Mouse (Mus musculus) spleen, adult 2 months (tissue): Measurements from ENCODE around the gene Dclk1. TPM values are rescaled to one million over a fixed set of nuclear protein-coding genes. Genes with fewer than 3 reads are reported as not detected.

Source experiments
- DNase-seq, 2 experiments: peaks; one replicate each; pipeline versions ENCODE4 v3.0.0 to v3.0.0-alpha.2; 2012 to 2021; ENCODE audit warnings: low spot score in 2 of 2, low read depth in 1 of 2
- H3K27ac ChIP-seq: fragments of 200-500 bp; 2 replicates; pipeline ENCODE4 v1.5.1; 2012; ENCODE audit warnings: low read length, inconsistent platforms; ENCODE audit not compliant: insufficient read depth
- H3K27me3 ChIP-seq: fragments of 200-500 bp; 2 replicates; pipeline ENCODE4 v1.6.1; 2012; ENCODE audit warnings: mild to moderate bottlenecking, moderate library complexity, low read length, inconsistent platforms; ENCODE audit not compliant: control insufficient read depth, insufficient read depth
- H3K36me3 ChIP-seq: fragments of 200-500 bp; 2 replicates; pipeline ENCODE4 v1.6.1; 2012; ENCODE audit warnings: mild to moderate bottlenecking, low read length, inconsistent platforms; ENCODE audit not compliant: control insufficient read depth, insufficient read depth
- H3K4me1 ChIP-seq: fragments of 200-500 bp; 2 replicates; pipeline ENCODE4 v1.6.1; 2011; ENCODE audit warnings: inconsistent platforms; ENCODE audit not compliant: control insufficient read depth, insufficient read depth, insufficient read length
- H3K4me3 ChIP-seq: fragments of 200-500 bp; 2 replicates; pipeline ENCODE4 v1.5.1; 2011; ENCODE audit warnings: mild to moderate bottlenecking, inconsistent platforms; ENCODE audit not compliant: insufficient read depth, insufficient read length; ENCODE audit errors: extremely low read depth
- CTCF ChIP-seq: fragments of 200-500 bp; IDR thresholded peaks from 2 replicates; pipeline ENCODE4 v1.5.1; 2011; ENCODE audit warnings: mild to moderate bottlenecking, inconsistent platforms; ENCODE audit not compliant: insufficient read depth, insufficient read length, insufficient replicate concordance; ENCODE audit errors: extremely low read depth
- POLR2A ChIP-seq: fragments of 200-500 bp; IDR thresholded peaks from 2 replicates; pipeline ENCODE4 v1.6.1; 2011; ENCODE audit warnings: low read depth, low read length, inconsistent platforms
- WGBS: fragments of 180-500 bp; shearing (Covaris S2); methylation state at CpG from one replicate; pipeline ENCODE4 v1.1.7; 2018; 5-methylcytosine and 5-hydroxymethylcytosine counted together
- polyA plus RNA-seq: library from polyadenylated mRNA; depleted of rRNA; stranded (reverse); fragments of >200 nt; gene quantifications from 2 replicates; pipeline ENCODE4 v1.2.3, GENCODE M21; 2012

The Dclk1 gene
- polyA plus RNA-seq, 1 experiment = 3.0 TPM

DNA sequence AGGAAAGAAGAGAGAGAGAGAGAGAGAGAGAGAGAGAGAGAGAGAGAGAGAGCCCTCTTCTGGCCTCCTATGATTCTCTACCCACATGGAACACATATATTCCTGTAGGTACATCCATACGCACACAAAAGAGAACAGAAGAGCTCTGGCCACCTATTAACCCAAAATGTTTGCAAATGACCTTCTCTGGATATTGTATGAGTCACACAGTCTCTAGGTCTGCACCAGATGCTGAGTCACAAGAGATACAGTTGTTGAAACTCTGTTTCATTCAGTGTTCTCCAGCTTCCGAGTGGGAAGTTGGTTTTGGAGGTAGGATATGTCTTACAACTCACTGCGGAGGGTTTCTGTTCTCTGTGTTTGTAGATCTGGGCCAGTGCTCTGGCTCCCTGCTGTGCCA lies 78.4 kb downstream of the Dclk1 start:
- Histone ChIP-seq H3K4me3 (no peak overlapping the region), H3K27me3 (no peaks in the 10 kb centered on the region), H3K36me3 (no peaks in the 10 kb centered on the region), H3K4me1 (no peaks in the 10 kb centered on the region), H3K27ac (no peak overlapping the region)
- WGBS = 83% methylated on average over 3 of the region's 3 CpGs
- DNase-seq = no peak
- TF ChIP-seq CTCF = no peak
- TF ChIP-seq POLR2A = no peak

DNA sequence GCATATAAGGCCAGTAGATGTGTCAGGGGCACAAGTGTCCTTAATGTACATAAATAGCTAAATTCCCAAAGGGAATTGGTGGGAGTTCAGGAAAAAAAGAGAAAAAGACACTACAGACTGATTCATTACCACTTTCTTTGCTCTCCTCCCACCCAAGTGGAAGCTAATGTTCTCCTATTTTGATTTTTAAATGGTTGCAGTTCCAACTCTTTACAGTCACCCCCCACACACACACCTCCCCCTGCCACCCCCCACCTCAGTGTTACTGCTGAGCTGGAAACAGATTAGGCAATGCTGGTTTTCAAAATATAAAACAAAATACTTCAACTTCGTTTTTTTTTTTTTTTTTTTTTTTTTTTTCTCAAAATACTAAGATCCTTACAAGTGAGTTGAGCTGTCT lies 81.9 kb downstream of the Dclk1 start:
- no peak overlapping the region for H3K4me3 ChIP-seq
- DNase-seq = no peak
- H3K36me3 ChIP-seq = no peaks in the 10 kb centered on the region
- H3K4me1 ChIP-seq = no peaks in the 10 kb centered on the region
- TF ChIP-seq POLR2A (no peak), CTCF (no peak)
- H3K27me3 ChIP-seq = no peaks in the 10 kb centered on the region
- 57% methylated on average over 1 of the region's 1 CpGs for WGBS
- no peak overlapping the region for H3K27ac ChIP-seq

DNA sequence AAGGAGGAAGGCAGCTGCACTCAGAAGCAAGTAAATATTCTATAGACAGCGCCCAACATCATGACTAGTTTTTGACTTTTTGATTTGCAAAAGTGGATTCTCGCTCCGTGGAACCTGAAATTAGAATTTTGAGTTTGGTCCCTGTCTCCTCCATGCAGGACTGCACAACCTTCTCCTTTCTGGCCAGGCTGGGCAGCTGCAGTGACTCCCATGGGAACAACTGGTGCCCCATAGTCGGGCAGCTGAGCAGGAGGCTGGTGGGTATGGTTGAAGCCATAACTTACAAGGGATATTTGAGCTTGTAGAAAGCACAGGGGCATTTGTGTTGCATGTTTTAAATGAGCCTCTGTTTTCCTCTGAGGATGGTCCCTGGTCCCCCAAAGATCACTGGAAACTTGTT lies 88.3 kb downstream of the Dclk1 start:
- H3K27me3 ChIP-seq = no peaks in the 10 kb centered on the region
- 78% methylated on average over 4 of the region's 4 CpGs for WGBS
- H3K36me3 ChIP-seq = no peaks in the 10 kb centered on the region

DNA sequence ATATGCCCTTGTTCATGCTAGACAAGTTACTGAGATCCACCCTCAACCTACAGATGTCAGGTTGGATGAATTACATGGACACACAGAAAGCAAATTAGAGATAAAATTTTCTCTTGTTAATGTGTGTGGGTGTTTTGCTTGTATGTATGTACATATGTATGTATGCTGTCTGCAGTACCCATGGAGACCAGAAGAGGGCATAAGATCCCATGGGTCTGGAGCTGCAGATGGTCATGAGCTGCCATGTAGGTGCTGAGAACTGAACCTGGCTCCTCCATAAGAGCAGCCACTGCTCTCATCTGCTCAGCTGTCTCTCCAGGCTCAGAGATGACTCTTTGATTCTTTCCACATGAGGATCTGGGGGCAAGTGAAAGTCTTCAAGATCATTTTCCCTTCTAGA lies 89.5 kb downstream of the Dclk1 start:
- Histone ChIP-seq H3K4me1 (no peaks in the 10 kb centered on the region), H3K27ac (no peak overlapping the region), H3K36me3 (no peaks in the 10 kb centered on the region), H3K27me3 (no peaks in the 10 kb centered on the region), H3K4me3 (no peak overlapping the region)
- TF ChIP-seq POLR2A (no peak), CTCF (no peak)
- DNase-seq = no peak

More for the DNA sequence above, 88.3 kb downstream of the Dclk1 start:
- no peak for TF ChIP-seq POLR2A
- TF ChIP-seq CTCF = no peak
- no peak for DNase-seq
- no peak overlapping the region for H3K27ac ChIP-seq
- no peaks in the 10 kb centered on the region for H3K4me1 ChIP-seq
- H3K4me3 ChIP-seq = no peak overlapping the region

DNA sequence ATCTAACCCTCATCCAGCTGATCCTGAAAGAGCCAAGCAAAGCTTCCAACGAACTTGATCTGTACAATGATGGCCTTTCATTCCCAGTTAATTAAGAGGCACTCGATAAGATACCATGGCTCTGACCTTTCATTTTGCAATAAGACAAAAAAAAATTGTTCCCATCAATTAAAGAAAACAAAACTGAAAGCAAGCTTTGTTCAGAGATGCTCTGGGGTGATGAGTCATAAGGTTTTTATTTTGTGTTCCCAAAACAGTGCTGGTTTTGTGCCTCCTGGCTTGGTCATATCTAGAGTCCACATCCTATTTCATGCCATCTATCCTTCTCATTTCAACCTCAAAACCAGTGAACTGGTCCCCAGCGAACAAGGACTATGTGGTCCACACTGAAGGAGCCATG lies 91.3 kb downstream of the Dclk1 start:
- no peaks in the 10 kb centered on the region for H3K27me3 ChIP-seq
- H3K4me1 ChIP-seq = no peaks in the 10 kb centered on the region
- WGBS = 85% methylated on average over 3 of the region's 3 CpGs
- no peak for TF ChIP-seq POLR2A
- no peak for TF ChIP-seq CTCF
- H3K4me3 ChIP-seq = no peak overlapping the region
- no peaks in the 10 kb centered on the region for H3K36me3 ChIP-seq
- no peak for DNase-seq
- H3K27ac ChIP-seq = no peak overlapping the region

DNA sequence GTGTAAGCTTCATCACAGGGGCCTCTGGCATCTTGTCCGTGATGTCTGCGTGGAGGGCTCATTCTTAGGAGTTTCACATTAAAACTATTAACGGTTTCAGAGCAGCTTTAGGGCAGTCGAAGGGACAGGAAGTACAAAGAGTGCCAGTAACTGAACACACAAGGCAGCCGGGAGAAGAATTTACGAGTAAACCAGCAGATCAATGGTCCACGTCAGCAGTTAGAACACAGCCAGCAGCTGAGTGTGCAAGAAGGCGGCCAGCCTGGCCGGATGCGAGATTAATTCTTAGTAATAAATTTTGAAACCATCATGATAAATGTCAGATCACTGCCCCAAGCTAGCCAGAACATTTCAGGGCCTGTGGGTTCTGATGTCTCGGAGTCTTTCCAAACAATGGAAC lies 94.7 kb downstream of the Dclk1 start:
- H3K36me3 ChIP-seq = no peaks in the 10 kb centered on the region
- H3K27ac ChIP-seq = no peak overlapping the region
- TF ChIP-seq POLR2A (no peak), CTCF (no peak)
- no peaks in the 10 kb centered on the region for H3K4me1 ChIP-seq
- WGBS = 76% methylated on average over 11 of the region's 11 CpGs
- DNase-seq = no peak
- H3K27me3 ChIP-seq = no peaks in the 10 kb centered on the region
- H3K4me3 ChIP-seq = no peak overlapping the region

DNA sequence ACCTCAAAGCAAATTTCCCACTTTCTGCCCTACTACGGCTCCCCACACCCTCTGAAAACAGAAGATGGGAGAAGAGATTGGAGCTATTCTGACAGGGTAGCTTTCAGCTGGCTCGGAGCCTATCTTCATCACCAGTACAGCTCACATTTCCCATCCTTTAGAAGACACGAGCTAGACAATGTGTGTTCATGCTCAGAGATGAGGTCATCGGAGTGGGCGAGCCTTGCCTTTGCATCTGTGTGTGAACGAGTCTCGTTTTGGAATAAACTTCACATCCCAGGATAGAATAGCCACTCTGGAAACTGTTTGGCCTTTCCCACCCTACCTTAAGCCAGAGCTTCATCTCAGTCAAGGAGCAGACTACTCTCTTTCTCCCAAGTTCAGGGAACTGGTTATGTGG lies 95.5 kb downstream of the Dclk1 start:
- no peak for TF ChIP-seq POLR2A
- Histone ChIP-seq H3K4me1 (no peaks in the 10 kb centered on the region), H3K4me3 (no peak overlapping the region), H3K27me3 (no peaks in the 10 kb centered on the region), H3K27ac (no peak overlapping the region), H3K36me3 (no peaks in the 10 kb centered on the region)
- DNase-seq = no peak
- 86% methylated on average over 7 of the region's 7 CpGs for WGBS
